Comparison of ENCODE assay signal across 8 mouse cellular contexts in genomic region chr9:65283301-65283700, GRCm38 (mm10). TPM values are rescaled to one million over a fixed set of nuclear protein-coding genes. Genes with fewer than 3 reads are reported as not detected.
DNase-seq lines count a peak whose midpoint lies in the region; ATAC-seq and TF ChIP-seq lines count a peak whose summit lies in the region.
"Had no signal": no experiment of that assay in that cellular context is flagged by ENCODE, and none has a peak within 500 bp of the region (broad histone marks: within the 10 kb centered on the region; RNA-seq: fewer than 3 reads in every experiment).

No protein-coding gene starts in this region.

- peak; percentile 74 for TF ChIP-seq CTCF in layer of hippocampus, adult 2 months (conservative IDR thresholded peaks at IDR 0.05)
- peak; percentile 37 for TF ChIP-seq CTCF in E14TG2a.4 (conservative IDR thresholded peaks at IDR 0.05; ENCODE audit: low read length)
- peak; percentile 82 for TF ChIP-seq CTCF in forebrain, postnatal 0 days (IDR thresholded peaks at IDR 0.05; ENCODE audit: low read depth)

- H3K4me1 ChIP-seq in E14TG2a.4 (replicated peaks; ENCODE audit: low read depth, low read length): no peaks in the 10 kb centered on the region
- no peaks in the 10 kb centered on the region for H3K4me1 ChIP-seq in forebrain, postnatal 0 days (ENCODE audit: insufficient read depth)
- H3K4me1 ChIP-seq in lung, embryonic 16.5 days (replicated peaks; ENCODE audit: control insufficient read depth, insufficient read depth, low read length): no peaks in the 10 kb centered on the region

- H3K27ac ChIP-seq in layer of hippocampus, adult 2 months: no peak overlapping the region
- no peak overlapping the region for H3K27ac ChIP-seq in forebrain, postnatal 0 days (ENCODE audit: low read depth, low read length)
- H3K27ac ChIP-seq in lung, embryonic 16.5 days (ENCODE audit: low read length): no peak overlapping the region

- no peaks in the 10 kb centered on the region for H3K36me3 ChIP-seq in E14TG2a.4 (ENCODE audit: insufficient read depth, low read length)
- no peaks in the 10 kb centered on the region for H3K36me3 ChIP-seq in forebrain, postnatal 0 days (ENCODE audit: insufficient read depth)
- no peaks in the 10 kb centered on the region for H3K36me3 ChIP-seq in lung, embryonic 16.5 days (ENCODE audit: control insufficient read depth, insufficient read depth, low read length)

- no peak overlapping the region for H3K9ac ChIP-seq in forebrain, postnatal 0 days
- H3K9ac ChIP-seq in lung, embryonic 16.5 days (ENCODE audit: low read length): no peak overlapping the region

- peak; percentile 45 to 51 for DNase-seq in layer of hippocampus, adult 2 months (ENCODE audit: low spot score in 2 of 2)
- DNase-seq in layer of hippocampus, adult 8-10 months (ENCODE audit: low spot score in 2 of 2): no peak
- DNase-seq in NIH3T3 (ENCODE audit: low read depth): peak; percentile 67
- peak; percentile 77 for DNase-seq in forebrain, postnatal 0 days

- no peak overlapping the region for H3K4me2 ChIP-seq in forebrain, postnatal 0 days (ENCODE audit: low read depth)
- H3K4me2 ChIP-seq in lung, embryonic 16.5 days (ENCODE audit: low read depth, low read length): no peak overlapping the region

- ATAC-seq in forebrain, postnatal 0 days: peak; percentile 72
- ATAC-seq in lung, embryonic 16.5 days (ENCODE audit: low read depth): peak; percentile 57; the same call in 1 of the 2 replicates
- no peak for ATAC-seq in erythroblast, adult 5-6 weeks (replicated peaks; ENCODE audit: low FRiP score, poor library complexity, severe bottlenecking)

- no peak overlapping the region for H3K4me3 ChIP-seq in layer of hippocampus, adult 2 months
- H3K4me3 ChIP-seq in E14TG2a.4 (replicated peaks; ENCODE audit: low read length): no peak overlapping the region
- H3K4me3 ChIP-seq in forebrain, postnatal 0 days (ENCODE audit: low read depth, low read length): no peak overlapping the region
- H3K4me3 ChIP-seq in lung, embryonic 16.5 days (ENCODE audit: low read length): no peak overlapping the region

- no peaks in the 10 kb centered on the region for H3K27me3 ChIP-seq in E14TG2a.4 (ENCODE audit: insufficient read depth, low read length)
- no peaks in the 10 kb centered on the region for H3K27me3 ChIP-seq in forebrain, postnatal 0 days (ENCODE audit: insufficient read depth, low read length)
- 0 out of 2 replicates have a peak, but pooled peaks cover 4% of the 10 kb centered on the region for H3K27me3 ChIP-seq in lung, embryonic 16.5 days (ENCODE audit: control insufficient read depth, insufficient read depth, low read depth, low read length)

- 2% methylated on average over 3 of the region's 3 CpGs for WGBS in forebrain, postnatal 0 days
- WGBS in lung, embryonic 16.5 days: 0% methylated on average over 3 of the region's 3 CpGs

- H3K9me3 ChIP-seq in E14TG2a.4 (ENCODE audit: low read length): no peaks in the 10 kb centered on the region
- no peaks in the 10 kb centered on the region for H3K9me3 ChIP-seq in forebrain, postnatal 0 days (ENCODE audit: low read length)
- no peaks in the 10 kb centered on the region for H3K9me3 ChIP-seq in lung, embryonic 16.5 days (ENCODE audit: control insufficient read depth, low read length)

RNA-seq across cellular contexts. Expression of gene Clpx, which starts 10.8 kb away (rescaled TPM):
- 10 to 100 TPM; 32.6 to 35.8 TPM for total RNA-seq in layer of hippocampus, adult 2 months (2021)
- total RNA-seq in layer of hippocampus, adult 8-10 months (2022): 10 to 100 TPM; 31.8 to 35.7 (median 32.3) TPM
- 34.9 and 39.0 TPM in 2 replicates for total RNA-seq in forebrain, postnatal 0 days (2014; rRNA removed)
- 34.4 and 38.7 TPM in 2 replicates for polyA plus RNA-seq in forebrain, postnatal 0 days (2015; fragmentation: Nextera tagmentation; extraction: Ambion mirVana)
- 50.3 and 51.8 TPM in 2 replicates for polyA plus RNA-seq in lung, embryonic 16.5 days (2015; fragmentation: Nextera tagmentation; extraction: Ambion mirVana)
- 16.3 and 20.8 TPM in 2 replicates for total RNA-seq in erythroblast, adult 5-6 weeks (2015; ENCODE audit: low replicate concordance)
- 34.5 and 43.6 TPM in 2 replicates for total RNA-seq in erythroblast, adult 5-6 weeks (2017; ENCODE audit: low replicate concordance)

RNA-seq across cellular contexts. Expression of gene Cilp, which starts 18.3 kb away (rescaled TPM):
- total RNA-seq in layer of hippocampus, adult 2 months (2021): under 1 TPM in 1 of 2 experiments, not detected in 1; 0.26 TPM
- total RNA-seq in layer of hippocampus, adult 8-10 months (2022): under 1 TPM in 2 of 4 experiments, not detected in 2; 0.10 to 0.16 TPM
- 0.14 and 0.46 TPM in 2 replicates for total RNA-seq in forebrain, postnatal 0 days (2014; rRNA removed)
- polyA plus RNA-seq in forebrain, postnatal 0 days (2015; fragmentation: Nextera tagmentation; extraction: Ambion mirVana): 0.09 and 0.16 TPM in 2 replicates
- polyA plus RNA-seq in lung, embryonic 16.5 days (2015; fragmentation: Nextera tagmentation; extraction: Ambion mirVana): 0.19 and 0.35 TPM in 2 replicates
- total RNA-seq in erythroblast, adult 5-6 weeks (2015; ENCODE audit: low replicate concordance): not detected in 2 replicates
- not detected in 2 replicates for total RNA-seq in erythroblast, adult 5-6 weeks (2017; ENCODE audit: low replicate concordance)
- total RNA-seq: neutrophil, adult 5-6 weeks had no signal

Comparison
In these comparisons a context has a peak if more than half of its experiments do, and no peak if none do; other contexts are left out.
1. DNase-seq: peak in layer of hippocampus, adult 2 months (2 of 2), NIH3T3 (single experiment) and forebrain, postnatal 0 days (single experiment); none in layer of hippocampus, adult 8-10 months (0 of 2).
2. Peak in every context shown above with its lines, with median percentiles within 50 percentile points of each other: CTCF ChIP-seq.